Comparison of ENCODE assay signal across 8 mouse cellular contexts in the genomic region with DNA sequence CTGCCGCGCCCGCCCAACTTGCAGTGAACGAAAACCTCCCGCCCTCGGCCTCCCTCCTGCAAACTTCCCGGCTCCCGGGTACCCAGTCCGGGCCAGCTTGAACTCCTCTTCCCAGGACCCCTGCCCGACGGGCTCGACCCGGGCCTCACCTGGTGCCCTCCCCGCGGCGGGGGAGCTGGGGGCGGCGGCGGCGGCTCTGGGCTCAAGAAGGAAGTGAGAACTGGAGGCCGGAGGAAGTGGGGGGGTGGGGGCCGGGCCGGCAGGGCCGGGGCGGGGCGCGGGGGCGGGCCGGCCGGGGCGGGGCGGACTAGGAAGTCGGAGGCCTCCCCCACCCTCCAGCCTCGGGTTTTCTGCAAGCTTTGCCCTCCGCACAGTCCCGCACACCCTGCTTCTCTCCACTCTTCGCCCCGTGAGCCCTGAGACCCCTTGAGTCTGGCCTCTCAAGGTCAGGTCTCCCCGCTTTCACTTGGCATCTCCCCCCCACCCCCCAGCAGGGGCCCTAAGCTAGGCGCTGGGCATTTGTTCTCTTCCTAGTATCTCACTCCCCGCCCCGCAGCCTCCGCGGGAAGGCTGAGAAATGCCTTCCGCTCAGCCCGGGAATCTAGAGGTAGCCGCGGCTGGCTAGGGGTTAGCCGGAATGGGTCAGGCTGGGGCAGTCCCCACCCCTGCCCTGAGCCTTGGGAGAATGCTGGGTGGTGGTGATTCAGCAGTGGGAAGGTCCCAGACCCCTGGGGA. TPM values are rescaled to one million over a fixed set of nuclear protein-coding genes. Genes with fewer than 3 reads are reported as not detected.
DNase-seq lines count a peak whose midpoint lies in the region; ATAC-seq and TF ChIP-seq lines count a peak whose summit lies in the region.

No protein-coding gene starts in this region.

- H3K27ac ChIP-seq in embryonic facial prominence, embryonic 13.5 days: peak overlapping the region; percentile 99
- peak overlapping the region; percentile 89 for H3K27ac ChIP-seq in kidney, adult 2 months (ENCODE audit: insufficient read depth, low read depth, low read length)
- H3K27ac ChIP-seq in liver, embryonic 13.5 days: peak overlapping the region; percentile 98

- H3K4me2 ChIP-seq in embryonic facial prominence, embryonic 13.5 days: peak overlapping the region; percentile 77
- peak overlapping the region; percentile 98 for H3K4me2 ChIP-seq in liver, embryonic 13.5 days
- peak overlapping the region; percentile 62 for H3K4me2 ChIP-seq in myocyte (ENCODE audit: low read depth)

- no peaks in the 10 kb centered on the region for H3K27me3 ChIP-seq in embryonic facial prominence, embryonic 13.5 days
- no peaks in the 10 kb centered on the region for H3K27me3 ChIP-seq in kidney, adult 2 months (replicated peaks; ENCODE audit: control insufficient read depth, insufficient read depth, low read length)
- H3K27me3 ChIP-seq in liver, embryonic 13.5 days: no peaks in the 10 kb centered on the region
- H3K27me3 ChIP-seq in myocyte (ENCODE audit: control insufficient read depth, insufficient read depth, insufficient read length): no peaks in the 10 kb centered on the region
- no peaks in the 10 kb centered on the region for H3K27me3 ChIP-seq in splenic B cell, adult 2 months (ENCODE audit: control insufficient read depth, insufficient read depth, low read length, poor library complexity, severe bottlenecking)

- peak overlapping the region; percentile 60 for H3ac ChIP-seq in myocyte (ENCODE audit: control insufficient read depth, insufficient read length)

- under 1% methylated on average over 39 of the region's 49 CpGs for WGBS in embryonic facial prominence, embryonic 13.5 days
- WGBS in kidney, adult 2 months: under 1% methylated on average over 41 of the region's 49 CpGs
- WGBS in liver, embryonic 13.5 days (ENCODE audit: insufficient replicate concordance): 0% methylated on average over 39 of the region's 49 CpGs

- no peaks in the 10 kb centered on the region for H3K36me3 ChIP-seq in embryonic facial prominence, embryonic 13.5 days
- H3K36me3 ChIP-seq in kidney, adult 2 months (ENCODE audit: control insufficient read depth, insufficient read depth, low read length): no peaks in the 10 kb centered on the region
- no peaks in the 10 kb centered on the region for H3K36me3 ChIP-seq in liver, embryonic 13.5 days
- H3K36me3 ChIP-seq in myocyte (ENCODE audit: control insufficient read depth, insufficient read depth): no peaks in the 10 kb centered on the region
- H3K36me3 ChIP-seq in splenic B cell, adult 2 months (ENCODE audit: control insufficient read depth, insufficient read depth, low read length, poor library complexity, severe bottlenecking): no peaks in the 10 kb centered on the region; the same call in 1 of the 2 replicates

- no peaks in the 10 kb centered on the region for H3K9me3 ChIP-seq in embryonic facial prominence, embryonic 13.5 days
- H3K9me3 ChIP-seq in liver, embryonic 13.5 days (replicated peaks): no peaks in the 10 kb centered on the region

- TF ChIP-seq CTCF in kidney, adult 2 months (conservative IDR thresholded peaks at IDR 0.05; ENCODE audit: insufficient read depth, insufficient read length, low read depth, low read length): no peak

- peak; percentile 41 for TF ChIP-seq POLR2A in kidney, adult 2 months (IDR thresholded peaks at IDR 0.05; ENCODE audit: low read depth, low read length)
- TF ChIP-seq POLR2A in myocyte (IDR thresholded peaks at IDR 0.05; ENCODE audit: insufficient read length, low read depth): peak; percentile 71

- peak overlapping the region; percentile 92 for H3K9ac ChIP-seq in embryonic facial prominence, embryonic 13.5 days
- H3K9ac ChIP-seq in liver, embryonic 13.5 days: peak overlapping the region; percentile 93

- peak overlapping the region; percentile 80 for H3K4me3 ChIP-seq in embryonic facial prominence, embryonic 13.5 days
- H3K4me3 ChIP-seq in kidney, adult 2 months (ENCODE audit: insufficient read depth, low read depth, low read length): peak overlapping the region; percentile 93
- H3K4me3 ChIP-seq in liver, embryonic 13.5 days (replicated peaks): peak overlapping the region; percentile 90
- H3K4me3 ChIP-seq in myocyte: peak overlapping the region; percentile 79

- peak; percentile 82 for ATAC-seq in embryonic facial prominence, embryonic 13.5 days (ENCODE audit: insufficient number of reproducible peaks, insufficient read depth, low FRiP score, low TSS enrichment, low read depth)
- ATAC-seq in liver, embryonic 13.5 days (ENCODE audit: low read depth): peak; percentile 81

- peak; percentile 91 for DNase-seq in A20 (ENCODE audit: low read depth, low spot score)
- peak; percentile 75 to 88 for DNase-seq in adrenal gland, postnatal 36 days
- peak; percentile 79 for DNase-seq in heart, adult 8-10 months (ENCODE audit: low spot score)
- peak; percentile 82 for DNase-seq in kidney, adult 2 months
- DNase-seq in liver, embryonic 13.5 days: peak; percentile 68
- peak; percentile 86 for DNase-seq in splenic B cell, adult 2 months (ENCODE audit: low read depth, low spot score)

- H3K79me2 ChIP-seq in myocyte (ENCODE audit: control insufficient read depth, insufficient read depth): peaks cover 46% of the 10 kb centered on the region

- peaks cover 38% of the 10 kb centered on the region for H3K4me1 ChIP-seq in embryonic facial prominence, embryonic 13.5 days
- peaks cover 26% of the 10 kb centered on the region for H3K4me1 ChIP-seq in kidney, adult 2 months (ENCODE audit: control insufficient read depth, insufficient read depth, low read length)
- peaks cover 71% of the 10 kb centered on the region for H3K4me1 ChIP-seq in liver, embryonic 13.5 days (replicated peaks)

TF ChIP-seq in myocyte, 11 proteins besides CTCF, POLR2A, EP300 and RAD21:
- TF ChIP-seq SRF (IDR thresholded peaks at IDR 0.05; ENCODE audit: control insufficient read depth, insufficient read length, low read depth) (no peak), MYOD1 (IDR thresholded peaks at IDR 0.05; ENCODE audit: control insufficient read depth in 1 of 3, insufficient read length in 2 of 3, low read depth in 2 of 3) (no peak), E2F4 (IDR thresholded peaks at IDR 0.05; ENCODE audit: insufficient read depth) (no peak), POLR2AphosphoS2 (IDR thresholded peaks at IDR 0.05; ENCODE audit: insufficient read length, low read depth) (peak; percentile 74), MYOG (IDR thresholded peaks at IDR 0.05; ENCODE audit: control insufficient read depth in 1 of 3, insufficient read depth in 1 of 3, insufficient read length in 2 of 3, low read depth in 2 of 3) (peak in 1 of 3 experiments; percentile 1)

RNA-seq across cellular contexts. Expression of a gene that starts 5.8 kb away (rescaled TPM):
- total RNA-seq in adrenal gland, postnatal 36 days (2021): 10 to 100 TPM; 53.8 to 55.6 TPM
- 59.5 and 60.7 TPM in 2 replicates for polyA plus RNA-seq in embryonic facial prominence, embryonic 13.5 days (2015; fragmentation: Nextera tagmentation; extraction: Ambion mirVana)
- total RNA-seq in heart, adult 8-10 months (2022): 10 to 100 TPM; 17.5 to 20.1 (median 19.2) TPM
- polyA plus RNA-seq in kidney, adult 2 months (2012; rRNA removed): 39.2 and 52.3 TPM in 2 replicates
- polyA plus RNA-seq in liver, embryonic 13.5 days (2015; fragmentation: Nextera tagmentation; extraction: Ambion mirVana): 56.0 and 58.2 TPM in 2 replicates
- polyA plus RNA-seq in myocyte (2012; fragmentation: generic; extraction: Trizol): 62.6 TPM

RNA-seq across cellular contexts. Expression of a gene that starts 17.5 kb away (rescaled TPM):
- 10 to 100 TPM; 63.5 to 73.1 TPM for total RNA-seq in adrenal gland, postnatal 36 days (2021)
- 27.7 and 30.1 TPM in 2 replicates for polyA plus RNA-seq in embryonic facial prominence, embryonic 13.5 days (2015; fragmentation: Nextera tagmentation; extraction: Ambion mirVana)
- total RNA-seq in heart, adult 8-10 months (2022): 10 to 100 TPM; 21.9 to 25.1 (median 24.0) TPM
- 33.6 and 37.0 TPM in 2 replicates for polyA plus RNA-seq in kidney, adult 2 months (2012; rRNA removed)
- polyA plus RNA-seq in liver, embryonic 13.5 days (2015; fragmentation: Nextera tagmentation; extraction: Ambion mirVana): 13.3 and 15.0 TPM in 2 replicates
- 37.0 TPM for polyA plus RNA-seq in myocyte (2012; fragmentation: generic; extraction: Trizol)

RNA-seq across cellular contexts. Expression of a gene that starts 40.1 kb away (rescaled TPM):
- total RNA-seq in adrenal gland, postnatal 36 days (2021): 100 to 1,000 TPM in 1 of 2 experiments, 10 to 100 TPM in 1; 64.1 to 103 TPM
- 93.5 and 98.9 TPM in 2 replicates for polyA plus RNA-seq in embryonic facial prominence, embryonic 13.5 days (2015; fragmentation: Nextera tagmentation; extraction: Ambion mirVana)
- 10 to 100 TPM; 62.6 to 83.1 (median 73.8) TPM for total RNA-seq in heart, adult 8-10 months (2022)
- 50.8 and 65.9 TPM in 2 replicates for polyA plus RNA-seq in kidney, adult 2 months (2012; rRNA removed)
- polyA plus RNA-seq in liver, embryonic 13.5 days (2015; fragmentation: Nextera tagmentation; extraction: Ambion mirVana): 23.3 and 27.3 TPM in 2 replicates
- polyA plus RNA-seq in myocyte (2012; fragmentation: generic; extraction: Trizol): 33.3 TPM

RNA-seq across cellular contexts. Expression of a gene that starts 40.1 kb away (rescaled TPM):
- 10 to 100 TPM; 61.1 to 78.2 TPM for total RNA-seq in adrenal gland, postnatal 36 days (2021)
- polyA plus RNA-seq in embryonic facial prominence, embryonic 13.5 days (2015; fragmentation: Nextera tagmentation; extraction: Ambion mirVana): 37.1 and 38.7 TPM in 2 replicates
- total RNA-seq in heart, adult 8-10 months (2022): 10 to 100 TPM; 31.6 to 34.8 (median 32.8) TPM
- 13.0 and 13.3 TPM in 2 replicates for polyA plus RNA-seq in kidney, adult 2 months (2012; rRNA removed)
- 16.9 and 20.7 TPM in 2 replicates for polyA plus RNA-seq in liver, embryonic 13.5 days (2015; fragmentation: Nextera tagmentation; extraction: Ambion mirVana)
- polyA plus RNA-seq in myocyte (2012; fragmentation: generic; extraction: Trizol): 16.1 TPM

Comparison
In these comparisons a context has a peak if more than half of its experiments do, and no peak if none do; other contexts are left out.
1. Peak in every context shown above with its lines: DNase-seq, ATAC-seq, H3K4me3 ChIP-seq and H3K27ac ChIP-seq.